Mouse (Mus musculus) B cell, adult 2 months (primary cell): ENCODE measurements around the gene Gm3558.
"Not testable (repeated sequence)": the region's sequence is repeated elsewhere in the genome, so short reads cannot be mapped to it uniquely, and the experiment has no call there.

Experiments
- DNase-seq, 2 experiments: peaks; one replicate each; pipeline ENCODE4 v3.0.0; 2022

Gm3558 gene

DNA sequence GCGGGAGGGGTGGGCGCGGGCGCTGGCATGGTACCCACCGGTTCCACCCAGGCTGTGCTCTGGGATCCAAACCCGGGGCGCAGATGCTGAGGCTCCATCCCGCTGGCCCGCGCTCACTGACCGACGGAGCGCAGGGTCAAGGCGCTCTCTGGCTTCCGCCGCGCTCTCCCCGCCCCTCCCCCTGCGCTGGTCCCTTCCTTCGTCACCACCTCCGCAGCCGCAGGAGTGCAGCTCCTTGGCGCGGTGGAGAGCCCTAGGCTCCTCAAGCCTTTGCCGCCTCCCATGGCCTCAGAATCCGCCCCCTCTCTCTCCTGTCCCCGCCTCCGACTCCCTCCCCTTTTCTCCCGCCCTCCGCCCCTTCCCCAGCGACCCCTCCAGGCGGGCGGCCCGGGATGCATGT lies at the start of gene Gm3558:
Gene Gm3558 (minus strand): TSS at position 185 of the 400 bp plus-strand sequence.
- not testable (repeated sequence) for DNase-seq

DNA sequence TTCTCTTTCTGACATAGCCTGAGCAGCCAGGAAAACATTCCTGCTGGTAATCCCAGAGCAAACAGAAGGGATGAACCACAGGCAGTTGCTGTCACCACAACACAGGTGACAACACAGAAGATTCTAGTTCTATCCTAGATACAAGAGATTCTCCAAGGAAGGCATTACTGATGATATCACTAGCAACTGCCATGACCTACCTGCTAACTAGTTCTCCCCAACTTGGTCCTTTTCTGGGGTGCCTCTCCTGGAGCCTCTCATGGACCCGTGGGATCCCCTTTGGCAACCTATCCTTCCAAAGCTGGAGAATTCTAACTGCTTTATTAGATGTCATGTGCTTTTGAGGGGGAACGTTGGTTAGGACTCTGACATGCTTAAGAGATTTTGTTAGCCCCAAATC lies 27.1 kb upstream of the Gm3558 start, which contains the start of gene Gm10338:
Gene Gm10338 (minus strand): TSS at position 101 of the 400 bp plus-strand sequence.
- not testable (repeated sequence) for DNase-seq

DNA sequence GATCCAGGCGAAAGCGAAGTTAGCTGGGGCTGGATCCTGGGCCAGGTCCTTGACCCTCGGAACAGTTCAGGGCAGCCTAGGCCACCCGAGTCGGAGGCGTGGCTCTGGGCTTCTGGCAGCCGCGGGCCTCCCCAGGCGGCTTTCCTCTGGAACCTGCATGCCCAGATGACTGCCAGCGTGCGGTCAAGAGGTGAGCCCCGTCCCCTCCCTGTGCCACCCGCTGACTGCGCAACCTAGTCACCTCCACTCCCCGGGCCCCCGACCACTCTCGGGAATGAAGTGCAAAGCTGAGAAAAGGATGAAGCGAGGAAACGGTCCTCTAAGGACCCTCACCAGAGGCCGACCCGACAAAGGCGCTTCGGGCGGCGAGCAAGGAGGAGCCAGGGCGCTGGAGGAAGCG lies 476 bp downstream of the Gm3558 start:
- DNase-seq = not testable (repeated sequence)

DNA sequence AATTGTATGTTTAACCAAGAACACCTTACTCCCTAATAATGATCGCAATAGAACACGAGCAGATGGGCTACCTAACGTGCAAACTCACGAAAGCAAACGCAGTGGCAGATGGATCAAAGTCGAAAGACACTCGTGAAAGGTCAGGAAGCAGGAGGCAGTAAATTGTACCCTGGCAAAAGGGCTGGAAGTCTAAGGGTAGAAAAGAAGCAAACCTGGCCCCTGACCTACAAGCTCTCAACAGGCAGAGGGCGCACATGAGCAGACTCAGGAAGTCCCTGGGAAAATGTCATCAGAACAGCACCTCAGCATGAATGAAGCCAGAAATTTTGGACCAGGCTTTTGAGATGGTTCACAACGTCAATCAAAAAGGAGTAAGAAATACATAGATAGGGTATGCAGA lies 1.1 kb downstream of the Gm3558 start:
- not testable (repeated sequence) for DNase-seq
